Comparison of ENCODE assay signal across 7 mouse cellular contexts in genomic region chr6:124686644-124687043, GRCm38 (mm10). TPM values are rescaled to one million over a fixed set of nuclear protein-coding genes. Genes with fewer than 3 reads are reported as not detected.
"Had no signal": no experiment of that assay in that cellular context is flagged by ENCODE, and none has a peak within 500 bp of the region (broad histone marks: within the 10 kb centered on the region; RNA-seq: fewer than 3 reads in every experiment).

No protein-coding gene starts in this region.

RNA-seq across cellular contexts. Expression of gene C1s2, which starts 50.8 kb away (rescaled TPM):
- total RNA-seq: megakaryocyte progenitor cell, adult 5-6 weeks; monocyte, adult 5-6 weeks; neutrophil, adult 5-6 weeks had no signal
- polyA plus RNA-seq: inflammation-experienced regulatory T-cells, adult 6 months; limb, embryonic 13.5 days; liver, adult 2 months; stomach, embryonic 14.5 days had no signal
